Comparison of ENCODE assay signal across 12 mouse cellular contexts in genomic region chr11:20372616-20373211, GRCm38 (mm10). TPM values are rescaled to one million over a fixed set of nuclear protein-coding genes. Genes with fewer than 3 reads are reported as not detected.
A peak's percentile ranks its signal among the peaks of the same experiment; 100 is the strongest.
DNase-seq lines count a peak whose midpoint lies in the region; ATAC-seq and TF ChIP-seq lines count a peak whose summit lies in the region.
"Had no signal": no experiment of that assay in that cellular context is flagged by ENCODE, and none has a peak within 500 bp of the region (broad histone marks: within the 10 kb centered on the region; RNA-seq: fewer than 3 reads in every experiment).

No protein-coding gene starts in this region.

- H3K4me2 ChIP-seq in liver, embryonic 12.5 days = no peak overlapping the region
- H3K4me2 ChIP-seq: embryonic facial prominence, embryonic 13.5 days; stomach, embryonic 15.5 days had no signal

- 25% methylated on average over 8 of the region's 8 CpGs for WGBS in liver, adult 2 months
- 70% methylated on average over 8 of the region's 8 CpGs for WGBS in liver, embryonic 12.5 days (ENCODE audit: insufficient replicate concordance)

- TF ChIP-seq CTCF in liver, adult 2 months (IDR thresholded peaks at IDR 0.05; ENCODE audit: low read depth, low read length) = no peak

- no peaks in the 10 kb centered on the region for H3K4me1 ChIP-seq in liver, adult 2 months (ENCODE audit: control insufficient read depth, insufficient read depth, low read length)
- H3K4me1 ChIP-seq in liver, embryonic 12.5 days = peaks cover 18% of the 10 kb centered on the region
- H3K4me1 ChIP-seq: embryonic facial prominence, embryonic 13.5 days; stomach, embryonic 15.5 days had no signal

- H3K27ac ChIP-seq in liver, adult 2 months (replicated peaks; ENCODE audit: insufficient read depth, low read depth, low read length) = no peak overlapping the region
- H3K27ac ChIP-seq in liver, embryonic 12.5 days = no peak overlapping the region
- H3K27ac ChIP-seq: embryonic facial prominence, embryonic 13.5 days; stomach, embryonic 15.5 days had no signal

- no peaks in the 10 kb centered on the region for H3K9me3 ChIP-seq in liver, embryonic 12.5 days (replicated peaks)
- H3K9me3 ChIP-seq: embryonic facial prominence, embryonic 13.5 days; stomach, embryonic 15.5 days had no signal

- peak; percentile 28 for DNase-seq in adrenal gland, postnatal 14 days
- no peak for DNase-seq in adrenal gland, adult (ENCODE audit: inconsistent age in 2 of 2, low spot score in 1 of 2)
- DNase-seq in liver, adult 2 months (ENCODE audit: extremely low read depth, low read depth, low spot score) = peak; percentile 68
- peak; percentile 70 to 73 for DNase-seq in cerebellum, postnatal 14 days
- DNase-seq in layer of hippocampus, postnatal 36 days = peak; percentile 20 to 39
- no peak for DNase-seq in embryo, embryonic 10 days (ENCODE audit: low spot score)
- no peak for DNase-seq in lung, postnatal 36 days
- DNase-seq: lung, adult 2 months; midbrain, embryonic 14.5 days had no signal

- H3K79me2 ChIP-seq in liver, adult 2 months (ENCODE audit: control insufficient read depth, insufficient read depth, low read length) = no peaks in the 10 kb centered on the region

- H3K9ac ChIP-seq in liver, adult 2 months (ENCODE audit: low read depth, low read length) = no peak overlapping the region
- H3K9ac ChIP-seq in liver, embryonic 12.5 days = no peak overlapping the region
- H3K9ac ChIP-seq: embryonic facial prominence, embryonic 13.5 days; stomach, embryonic 15.5 days had no signal

- no peak overlapping the region for H3K4me3 ChIP-seq in liver, adult 2 months (ENCODE audit: insufficient read depth, low read depth, low read length)
- no peak overlapping the region for H3K4me3 ChIP-seq in liver, embryonic 12.5 days
- H3K4me3 ChIP-seq: embryonic facial prominence, embryonic 13.5 days; stomach, embryonic 15.5 days had no signal

- no peak for TF ChIP-seq POLR2A in liver, adult 2 months (IDR thresholded peaks at IDR 0.05; ENCODE audit: extremely low read depth, insufficient read depth, low read length)

- H3K36me3 ChIP-seq in liver, adult 2 months (ENCODE audit: control insufficient read depth, insufficient read depth, low read length) = no peaks in the 10 kb centered on the region
- H3K36me3 ChIP-seq in liver, embryonic 12.5 days = no peaks in the 10 kb centered on the region
- H3K36me3 ChIP-seq: embryonic facial prominence, embryonic 13.5 days; stomach, embryonic 15.5 days had no signal

- no peaks in the 10 kb centered on the region for H3K27me3 ChIP-seq in liver, adult 2 months (ENCODE audit: control insufficient read depth, insufficient read depth, low read length)
- no peaks in the 10 kb centered on the region; the same call in 1 of the 2 replicates for H3K27me3 ChIP-seq in liver, embryonic 12.5 days (replicated peaks)
- H3K27me3 ChIP-seq: embryonic facial prominence, embryonic 13.5 days; stomach, embryonic 15.5 days had no signal

- ATAC-seq in liver, embryonic 12.5 days = no peak

RNA-seq across cellular contexts. Expression of gene Slc1a4, which starts 40.2 kb away (rescaled TPM):
- 7.2 and 8.1 TPM in 2 replicates for total RNA-seq in adrenal gland, postnatal 14 days (2021)
- total RNA-seq in liver, adult 2 months (2014; rRNA removed) = 1.8 and 3.5 TPM in 2 replicates
- polyA plus RNA-seq in liver, adult 2 months (2012; rRNA removed) = 3.3 and 5.0 TPM in 2 replicates
- 11.2 and 12.0 TPM in 2 replicates for polyA plus RNA-seq in liver, embryonic 12.5 days (2016; fragmentation: Nextera tagmentation; extraction: Ambion mirVana)
- total RNA-seq in layer of hippocampus, postnatal 36 days (2021) = 10 to 100 TPM; 40.0 to 40.5 TPM

Comparison
In these comparisons a context has a peak if more than half of its experiments do, and no peak if none do; other contexts are left out.
1. DNase-seq: peak in adrenal gland, postnatal 14 days (single experiment), liver, adult 2 months (single experiment), cerebellum, postnatal 14 days (2 of 2) and layer of hippocampus, postnatal 36 days (2 of 2); none in adrenal gland, adult (0 of 2), embryo, embryonic 10 days (single experiment) and lung, postnatal 36 days (single experiment).